Mouse (Mus musculus) heart, postnatal 4 days (tissue): Measurements from ENCODE around the gene Galntl6. TPM values are rescaled to one million over a fixed set of nuclear protein-coding genes. Genes with fewer than 3 reads are reported as not detected.

Source experiments
- DNase-seq: peaks from one replicate; pipeline ENCODE4 v3.0.0; 2021
- total RNA-seq, 2 experiments: library from RNA; stranded (reverse); gene quantifications; 2 replicates each; pipeline ENCODE4 v1.2.3; 2021

The Galntl6 gene
- total RNA-seq, 2 experiments from 2014 or later, result not detected

- no peak for DNase-seq
These were observed 653.7 kb downstream of the Galntl6 start for GRCm38 (mm10) chr8:58258577-58259315.

DNA sequence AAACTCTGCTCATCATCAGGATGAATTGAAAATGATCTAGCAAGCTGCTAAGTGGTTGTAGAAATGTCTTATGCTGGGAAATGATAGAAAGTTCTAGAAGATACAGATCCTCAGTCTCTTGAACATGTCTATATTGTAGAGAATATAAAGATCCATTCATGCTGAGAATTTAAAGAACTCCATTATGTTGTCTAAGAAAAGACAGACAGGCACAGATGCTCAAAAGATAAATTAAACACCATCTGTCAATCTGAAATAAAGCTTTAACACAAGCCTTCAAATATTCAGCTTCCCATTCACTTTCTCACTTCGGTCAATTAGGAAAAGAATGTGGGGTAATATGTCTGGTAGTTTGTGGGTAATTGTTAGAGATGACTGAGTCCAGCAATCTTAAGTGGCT, 658.8 kb downstream of the Galntl6 start:
- DNase-seq, result no peak

GRCm38 (mm10) chr8:58244830-58245229, 667.6 kb downstream of the Galntl6 start:
- no peak for DNase-seq

- no peak for DNase-seq
These were observed 678.2 kb downstream of the Galntl6 start for GRCm38 (mm10) chr8:58234220-58234619.

GRCm38 (mm10) chr8:58228725-58229124, 683.7 kb downstream of the Galntl6 start:
- DNase-seq, result peak; percentile 7

DNA sequence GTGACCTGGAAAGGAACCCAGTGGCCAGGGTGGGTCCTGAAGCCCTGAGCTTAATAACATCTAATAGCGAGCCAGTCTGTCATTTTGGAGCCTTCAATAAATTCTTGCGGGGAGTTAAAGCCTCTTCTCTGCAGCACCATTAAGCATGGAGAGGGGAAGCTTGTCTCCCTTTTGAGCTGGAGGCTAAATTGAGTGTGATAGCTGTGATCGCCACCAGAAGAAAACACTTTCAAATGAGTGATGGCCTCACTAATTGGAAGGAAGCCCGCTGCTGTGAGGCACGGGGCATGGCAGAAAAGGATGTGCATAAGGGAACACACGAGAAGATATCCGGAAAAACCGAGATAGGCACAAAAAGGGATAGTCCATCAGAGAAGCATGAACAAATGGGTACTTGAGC, 694.6 kb downstream of the Galntl6 start:
- DNase-seq, result no peak

DNA sequence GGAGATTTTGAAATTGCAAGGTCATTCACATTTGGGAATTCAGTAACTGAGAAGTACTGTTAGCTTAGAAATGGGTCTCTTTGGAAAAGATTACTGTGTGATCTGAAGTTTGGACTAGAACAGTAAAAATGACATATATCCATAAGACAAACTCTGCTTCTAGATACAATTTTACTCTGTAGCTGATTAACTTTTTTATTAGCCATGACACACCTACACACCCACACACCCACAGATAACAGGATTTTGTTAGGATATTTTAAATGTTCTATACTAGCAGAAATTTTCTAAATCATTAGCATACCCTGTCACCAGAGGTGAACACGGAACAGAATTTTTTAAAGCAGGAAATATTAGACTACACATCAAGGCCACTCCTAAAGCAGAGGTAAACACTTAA, 722.7 kb downstream of the Galntl6 start:
- DNase-seq, result no peak

DNA sequence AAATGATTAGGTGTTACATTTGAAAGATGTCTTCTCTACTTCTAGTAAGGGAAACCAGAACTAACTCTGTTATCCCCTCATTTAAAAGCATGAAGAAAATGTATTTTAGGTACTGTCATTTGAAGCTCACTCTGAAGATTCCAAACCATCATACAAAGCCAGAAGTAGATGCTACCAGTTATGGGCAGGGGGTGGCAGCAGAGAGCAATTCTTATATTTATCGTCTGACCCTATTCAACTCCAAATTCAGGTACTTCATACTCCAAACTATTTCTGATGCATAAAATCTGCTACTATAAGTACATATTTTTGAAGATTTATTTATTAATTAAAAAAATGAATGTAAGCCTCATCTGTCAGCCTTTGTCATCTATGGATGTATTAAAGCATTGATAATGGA, 765.5 kb downstream of the Galntl6 start:
- DNase-seq, result peak; percentile 27

GRCm38 (mm10) chr8:58086733-58087132, 825.7 kb downstream of the Galntl6 start:
- no peak for DNase-seq

DNA sequence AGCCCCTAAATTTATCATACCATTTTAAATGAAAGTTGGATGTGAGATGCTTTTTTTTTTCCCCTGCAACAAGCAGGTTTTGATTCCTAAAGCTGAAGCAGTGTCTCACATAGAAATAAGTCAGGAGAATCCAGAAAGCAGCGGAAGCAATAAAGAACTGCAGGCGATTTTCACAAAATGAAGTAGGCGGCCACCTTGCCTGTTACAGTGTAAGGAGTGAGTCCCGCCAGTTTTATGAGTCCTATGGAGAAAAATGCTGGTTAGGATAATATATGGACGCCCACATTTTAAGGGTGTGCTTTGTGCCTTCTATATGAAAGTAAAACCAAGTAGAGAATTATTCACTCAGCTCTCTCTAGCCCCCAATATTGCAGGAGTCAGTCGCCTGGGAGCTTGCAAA, 827.5 kb downstream of the Galntl6 start:
- DNase-seq, result no peak

DNA sequence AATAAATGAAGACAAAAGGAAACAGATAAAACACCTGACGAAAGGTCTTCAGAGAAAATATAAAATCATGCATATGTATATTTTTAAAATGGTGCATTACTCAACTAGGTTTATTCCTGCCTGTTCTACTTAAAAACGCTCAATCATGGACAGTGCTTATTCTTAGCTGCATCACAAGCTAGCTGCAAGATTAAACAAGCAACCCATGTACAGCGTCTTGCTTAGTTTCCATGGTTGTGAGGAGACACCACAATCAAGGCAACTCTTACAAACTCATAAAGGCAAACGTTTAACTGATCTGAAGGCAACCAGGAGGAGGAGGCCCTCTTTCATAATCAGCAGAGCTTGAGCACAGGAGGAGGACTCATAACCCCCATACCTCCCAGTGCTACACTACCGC, 830.7 kb downstream of the Galntl6 start:
- no peak for DNase-seq

DNA sequence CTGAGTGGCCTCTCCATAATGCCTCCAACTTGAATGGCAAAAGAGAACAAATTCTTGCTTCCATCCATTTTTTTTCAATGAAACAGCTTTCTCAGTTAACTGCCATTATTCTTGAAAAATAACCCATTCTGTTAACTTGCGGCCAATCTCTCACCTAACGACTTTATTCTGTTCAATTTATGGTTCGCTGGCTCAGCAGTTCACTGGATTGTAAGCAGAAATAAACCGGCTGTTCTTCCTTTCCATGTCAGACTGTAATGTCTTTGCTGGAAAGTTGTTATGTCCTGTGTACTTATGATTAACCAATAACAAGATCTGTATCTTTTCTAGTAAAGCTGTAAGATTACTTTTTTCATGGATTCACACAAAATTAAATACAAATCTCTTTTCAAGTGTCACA, 837.8 kb downstream of the Galntl6 start:
- DNase-seq, result no peak

DNA sequence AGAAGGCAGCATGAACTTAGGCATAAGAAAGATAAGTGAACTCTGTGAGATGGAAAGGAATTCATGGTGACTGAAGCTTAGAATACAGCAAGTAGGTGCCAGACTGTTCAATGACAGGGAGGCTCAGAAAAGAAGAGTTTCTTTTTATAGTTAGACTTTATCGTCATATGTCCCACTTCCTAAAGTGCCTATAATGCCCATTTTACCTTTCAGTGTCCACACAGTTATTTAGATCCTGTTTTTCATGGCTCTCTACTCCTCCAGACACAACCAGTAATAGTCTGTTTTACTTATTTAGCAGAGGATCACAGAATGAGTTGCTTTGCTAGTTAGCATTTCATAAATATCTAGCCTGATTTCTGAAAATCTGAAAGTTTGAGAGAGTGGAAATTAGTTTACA, 838.7 kb downstream of the Galntl6 start:
- DNase-seq, result no peak

DNA sequence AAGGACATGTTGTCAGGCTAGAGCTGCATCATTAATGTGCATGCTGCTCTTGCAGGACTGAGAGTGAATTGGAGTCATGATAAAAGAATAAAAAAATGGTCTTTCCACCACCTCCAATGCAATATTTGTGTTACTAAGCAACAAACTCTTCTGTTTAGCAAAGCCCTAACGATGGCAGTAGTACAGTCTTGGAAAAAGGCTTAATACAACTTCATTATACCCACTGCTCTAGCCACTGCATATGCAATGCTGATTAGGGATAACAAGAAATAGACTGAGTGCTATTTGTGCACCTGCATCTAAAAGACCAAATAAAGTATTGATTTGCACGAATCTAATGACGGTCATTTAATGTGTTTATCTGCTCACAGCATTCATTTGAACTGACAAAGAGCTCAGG, 880.2 kb downstream of the Galntl6 start:
- DNase-seq, result no peak

DNA sequence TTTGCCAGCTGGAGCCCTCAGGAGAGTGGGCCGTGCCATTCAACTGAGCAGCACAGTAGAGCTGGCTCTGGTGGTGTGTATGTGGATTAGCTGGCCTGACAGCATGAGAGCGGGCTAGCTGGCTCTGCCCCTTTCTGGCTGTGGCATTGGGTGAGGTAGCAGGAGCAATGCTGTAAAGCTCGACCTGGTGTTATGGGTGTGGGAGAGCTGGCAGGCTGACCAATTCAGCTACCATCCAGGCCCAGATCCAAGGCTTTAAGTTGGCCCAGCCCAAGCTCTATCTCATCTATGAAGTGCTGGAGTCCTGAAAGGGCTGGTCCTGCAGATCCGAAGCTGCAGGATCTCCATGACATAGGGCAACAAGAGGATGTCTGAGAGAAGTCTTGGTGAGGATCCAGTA, 886.9 kb downstream of the Galntl6 start:
- DNase-seq, result no peak

DNA sequence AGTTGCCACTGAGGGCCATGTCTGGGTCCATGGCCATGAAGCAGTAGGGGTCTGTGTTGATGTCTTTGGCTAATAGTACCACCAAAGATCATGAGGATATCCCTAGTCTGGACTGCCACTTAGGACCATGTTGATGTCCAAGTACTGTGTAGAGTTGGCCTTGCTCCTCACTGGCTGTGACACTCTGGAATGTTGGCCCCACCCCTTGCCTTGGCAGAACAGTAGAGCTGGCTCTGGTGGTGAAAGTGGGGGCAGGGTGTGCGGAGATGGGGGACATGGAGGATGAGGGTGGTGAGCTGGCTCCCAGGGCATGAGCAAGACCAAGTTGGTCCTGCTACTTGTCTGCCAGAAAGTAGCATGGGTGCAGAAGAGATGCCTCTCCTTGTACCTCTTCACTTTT, 887.3 kb downstream of the Galntl6 start:
- DNase-seq, result peak; percentile 4

- no peak for DNase-seq
These were observed 888.8 kb downstream of the Galntl6 start for GRCm38 (mm10) chr8:58023426-58024176.

- DNase-seq, result no peak
These were observed 922.8 kb downstream of the Galntl6 start for GRCm38 (mm10) chr8:57989428-57990171.

DNA sequence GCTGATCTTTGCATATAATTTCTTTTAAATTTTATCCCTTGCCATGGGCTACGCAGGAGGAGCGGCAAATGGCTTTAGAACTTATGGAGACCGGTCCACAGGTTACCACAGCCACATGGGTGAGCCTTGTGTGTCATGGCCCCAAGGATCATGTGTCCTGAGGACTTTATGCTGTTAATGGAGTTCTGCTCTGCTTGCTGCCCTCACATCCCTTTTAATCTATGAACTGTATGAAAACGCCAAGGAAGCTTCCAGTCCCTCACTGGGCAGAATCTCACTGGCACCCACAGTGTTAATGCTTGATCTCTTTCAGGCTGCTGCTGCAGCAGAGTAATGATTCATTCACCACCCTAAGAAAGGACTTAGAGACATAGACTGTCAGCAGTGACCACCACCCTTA, 935.1 kb downstream of the Galntl6 start:
- DNase-seq, result no peak

GRCm38 (mm10) chr8:57974093-57974492, 938.3 kb downstream of the Galntl6 start:
- no peak for DNase-seq

DNA sequence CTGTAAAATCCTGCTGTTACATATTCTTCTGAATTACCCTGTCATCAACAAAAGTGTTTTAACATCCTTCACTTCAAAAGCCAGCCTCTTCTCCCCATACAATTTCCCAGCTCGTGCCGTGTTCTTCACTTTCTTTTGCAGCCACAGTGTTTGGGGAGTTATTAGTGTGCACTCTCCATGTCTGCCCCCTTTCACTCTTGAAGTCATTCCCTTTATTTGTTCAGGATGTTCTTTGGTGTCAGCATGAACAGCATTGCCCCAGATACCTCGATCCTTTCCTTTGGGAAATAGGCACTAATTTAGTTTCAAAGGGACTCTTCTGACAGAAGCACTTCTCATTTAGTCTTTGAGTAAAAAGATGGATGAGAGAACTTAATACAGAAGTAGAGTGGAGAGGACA, 939.6 kb downstream of the Galntl6 start:
- no peak for DNase-seq

DNA sequence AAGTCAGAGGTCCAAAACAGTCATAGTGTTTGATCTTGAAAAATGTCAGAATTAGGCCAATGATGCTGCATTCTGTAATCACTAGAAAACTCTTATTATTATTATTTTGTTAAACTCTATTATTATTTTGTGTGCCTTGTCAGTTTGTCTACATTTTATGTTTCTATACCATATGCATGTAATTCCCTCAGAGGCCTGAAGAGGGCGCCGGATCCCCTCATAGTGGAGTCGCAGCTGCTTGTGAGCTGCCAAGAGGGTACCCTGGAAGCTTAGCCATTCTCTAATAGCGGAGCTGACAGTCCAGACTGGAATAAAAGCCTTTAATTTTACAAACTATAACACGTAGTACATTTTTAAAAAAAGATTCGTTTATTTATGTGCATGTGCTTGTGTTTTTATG, 945.8 kb downstream of the Galntl6 start:
- DNase-seq, result peak; percentile 6

DNA sequence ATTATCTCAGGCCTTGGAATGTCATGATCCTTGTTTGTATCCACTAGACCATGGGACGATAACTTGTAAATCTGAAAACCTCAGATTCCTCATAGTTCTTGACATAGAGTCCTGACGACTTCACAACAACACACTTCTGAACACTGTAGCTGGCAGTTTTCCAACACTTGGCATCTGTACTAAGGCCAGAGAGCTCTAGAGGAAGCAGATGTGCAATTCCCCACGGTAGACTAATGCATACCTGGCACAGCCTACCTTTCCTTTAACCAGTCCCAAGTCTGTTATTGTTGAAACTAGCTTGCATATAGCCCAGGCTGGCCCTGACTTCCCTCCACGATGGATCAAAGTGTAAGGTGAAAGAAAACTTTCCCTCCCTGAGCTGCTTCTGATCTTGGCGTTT, 946.9 kb downstream of the Galntl6 start:
- DNase-seq, result no peak
